Mouse (Mus musculus) bone marrow macrophage, adult 2 months (primary cell): ENCODE measurements around the gene Rplp2.
A peak's percentile ranks its signal among the peaks of the same experiment; 100 is the strongest.

Experiments
- CTCF ChIP-seq: IDR thresholded peaks from 2 replicates; pipeline ENCODE4 v1.5.1; 2012; ENCODE audit warnings: low read depth, mild to moderate bottlenecking, low read length, moderate library complexity
- POLR2A ChIP-seq: IDR thresholded peaks from 2 replicates; pipeline ENCODE4 v1.6.1; 2012; ENCODE audit warnings: mild to moderate bottlenecking, low read depth, low read length, borderline replicate concordance

GRCm38 (mm10) chr7:141480842-141481497 is 33.8 kb downstream of the Rplp2 start:
- TF ChIP-seq CTCF (peak; percentile 78), POLR2A (no peak)
